Mouse (Mus musculus): Measurements from ENCODE around the gene Acsl5.

Gene Acsl5

DNA sequence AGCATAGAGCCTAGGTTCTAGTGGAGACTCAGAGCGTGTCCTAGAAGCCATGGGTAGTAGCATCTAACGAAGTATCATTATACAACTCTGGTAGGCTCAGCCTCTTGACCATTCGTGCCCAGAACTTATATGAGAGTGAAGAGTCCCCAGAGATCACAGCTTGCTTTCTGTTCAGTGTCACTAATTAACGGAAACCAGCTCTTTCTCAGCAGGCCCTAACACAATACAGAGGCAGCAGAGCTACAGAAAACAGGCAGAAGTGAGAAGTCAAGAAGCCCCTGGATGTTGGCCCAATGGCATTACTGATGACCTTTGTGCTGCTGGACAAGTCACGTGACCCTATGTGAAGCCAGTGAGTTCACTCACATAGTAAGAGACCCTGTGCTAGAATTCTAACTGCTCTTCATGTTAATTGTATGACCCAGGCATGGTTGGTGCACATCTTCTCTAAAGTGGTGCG, 10.5 kb upstream of the Acsl5 start, which contains the start of gene Gucy2g:
Gucy2g (minus strand) TSS at position 51 of the 460 bp plus-strand sequence.
- DNase-seq, result no peak

DNA sequence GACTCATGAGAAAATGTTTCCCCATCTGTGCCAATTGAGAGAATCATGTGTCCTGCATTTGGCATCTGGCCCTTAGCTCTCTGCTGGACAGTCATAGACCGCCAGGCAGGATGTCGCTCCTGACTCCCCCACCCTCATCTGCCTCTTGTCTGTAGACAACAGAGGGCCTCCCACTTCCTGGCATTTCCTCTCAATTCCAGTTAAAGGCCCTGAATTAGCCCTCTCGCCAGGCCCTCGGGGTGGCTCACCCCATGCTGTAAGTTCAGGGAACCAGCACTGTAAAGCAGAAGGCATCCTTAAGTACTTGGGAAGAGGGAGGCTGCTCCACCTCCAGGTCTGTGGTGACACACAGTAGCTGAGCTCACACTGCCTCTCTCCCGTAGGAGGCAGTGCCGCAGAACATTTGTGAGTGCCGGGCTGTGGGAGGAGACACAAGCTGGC, 6.9 kb upstream of the Acsl5 start:
- peak; percentile 50 for DNase-seq

DNA sequence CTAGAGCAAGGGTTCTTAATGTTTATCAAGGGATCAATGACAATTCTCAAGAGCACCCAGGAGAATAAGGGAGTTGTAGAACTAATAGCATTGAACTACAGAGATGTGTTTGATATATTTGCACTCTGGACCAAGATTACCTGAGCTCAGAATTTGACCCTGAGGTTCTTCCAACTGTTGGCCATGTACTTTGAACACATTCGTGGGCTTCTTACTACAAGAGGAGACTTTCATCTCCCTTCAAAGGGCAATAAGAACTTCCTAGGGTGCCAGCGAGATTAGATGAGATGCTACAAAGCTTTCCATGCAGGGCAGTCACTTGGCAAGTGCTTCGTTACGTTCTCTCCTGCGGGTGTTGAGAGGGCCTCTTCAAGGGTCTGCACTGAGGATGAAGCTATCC, 4.2 kb upstream of the Acsl5 start:
- DNase-seq, result no peak

DNA sequence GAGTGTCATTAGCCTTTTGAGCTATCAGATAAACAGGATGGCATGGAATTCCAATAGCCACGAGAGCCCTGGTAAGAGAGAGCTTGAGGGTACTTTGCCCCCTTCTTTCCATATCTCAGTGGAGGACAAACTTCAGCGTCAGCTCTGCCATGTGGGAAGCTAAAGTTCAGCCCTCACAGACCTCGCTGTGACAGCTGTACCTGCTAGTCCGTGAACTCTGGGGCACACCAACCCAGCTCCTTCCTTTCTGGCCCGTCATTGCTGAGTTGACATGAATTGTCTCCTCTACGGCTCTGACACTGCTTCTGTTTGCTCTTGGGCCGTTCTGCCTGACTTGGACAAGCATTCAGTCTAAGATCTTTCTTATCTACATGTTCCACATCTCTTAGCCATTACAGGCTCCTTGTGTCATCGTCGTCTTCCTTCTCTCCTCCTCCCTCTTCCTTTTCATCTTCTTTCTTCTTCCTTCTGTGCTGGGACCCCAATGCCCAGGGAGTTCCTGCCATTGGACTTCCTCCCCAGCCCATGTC, 3.7 kb upstream of the Acsl5 start:
- DNase-seq, result no peak

DNA sequence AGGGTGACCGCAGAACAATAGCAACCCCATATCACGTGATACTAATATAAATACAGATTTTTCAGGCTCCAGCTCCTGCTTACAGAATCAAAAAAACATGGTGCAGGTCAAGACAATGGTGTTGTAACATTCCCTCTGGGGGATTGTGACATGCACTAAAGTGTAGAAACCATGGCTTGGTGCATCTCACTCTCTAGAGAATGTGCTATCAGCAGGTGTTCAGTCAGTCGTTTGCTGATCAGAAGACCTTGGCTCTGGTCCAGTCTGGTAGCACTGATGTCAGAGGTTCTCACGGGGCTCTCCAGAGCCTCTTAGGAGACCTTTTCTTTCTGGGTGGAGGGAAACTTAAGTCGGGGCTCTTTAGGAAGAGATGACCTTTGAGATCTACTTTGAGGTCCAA, 1.3 kb upstream of the Acsl5 start:
- no peak for DNase-seq

DNA sequence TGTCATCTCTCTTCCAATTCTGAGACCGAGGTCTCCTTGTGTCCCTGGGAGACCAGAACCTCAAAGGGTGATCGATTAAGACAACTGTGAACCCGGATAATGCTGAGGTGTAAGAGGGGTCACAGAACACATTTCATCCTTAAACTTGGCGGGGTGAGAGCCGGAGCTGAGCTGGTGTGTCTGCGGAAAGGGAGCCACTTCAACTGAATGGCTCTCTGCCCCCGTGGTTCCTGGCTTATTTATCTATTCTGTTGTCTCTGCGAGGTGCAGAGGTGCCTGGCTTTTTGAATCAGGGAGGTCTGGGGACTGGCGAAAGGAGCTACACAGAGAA, 1.5 kb downstream of the Acsl5 start:
- peak; percentile 8 for DNase-seq

DNA sequence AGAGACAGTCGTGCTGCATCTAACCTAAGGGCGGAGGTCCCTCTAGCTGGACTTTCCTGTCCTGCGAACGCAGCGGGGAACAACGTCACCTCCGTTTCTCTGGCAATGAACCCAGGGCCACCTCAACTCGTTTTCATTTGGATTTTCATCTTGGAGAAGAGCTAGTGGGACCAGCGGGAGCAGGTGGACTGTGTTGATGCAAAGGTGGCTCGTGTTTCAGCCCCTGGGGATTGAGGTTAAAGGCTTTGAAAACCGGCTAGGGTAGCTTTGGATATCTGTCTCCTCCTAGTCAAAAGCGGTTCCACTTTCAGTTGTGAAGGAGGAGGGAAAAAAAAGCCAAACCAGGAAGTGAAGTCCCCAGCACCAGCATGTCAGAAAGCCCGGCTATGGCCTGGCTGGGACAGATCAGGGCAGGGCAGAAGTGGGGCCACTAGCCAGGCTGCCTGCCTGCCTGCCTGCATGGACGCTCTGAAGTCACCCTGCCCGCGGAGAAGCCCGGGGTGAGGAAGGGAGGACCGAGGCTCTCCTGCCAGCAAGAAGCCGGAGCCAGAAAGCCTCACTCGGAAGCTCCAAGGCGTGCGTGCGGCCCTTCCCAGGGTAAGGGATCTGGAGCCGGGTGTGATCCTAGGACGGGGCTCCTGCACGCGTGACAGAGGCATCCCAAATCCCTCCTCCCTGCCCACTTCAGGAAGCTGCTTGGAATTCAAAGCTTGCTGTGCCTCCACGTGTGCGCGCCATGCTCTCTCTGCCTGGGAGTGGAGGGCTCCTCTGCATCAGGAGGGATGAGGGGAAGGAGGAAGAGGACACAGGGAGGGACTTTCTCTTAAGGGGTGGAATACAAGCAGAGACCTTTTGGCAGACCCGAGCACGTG, 2.1 kb downstream of the Acsl5 start:
- peak; percentile 60 for DNase-seq

DNA sequence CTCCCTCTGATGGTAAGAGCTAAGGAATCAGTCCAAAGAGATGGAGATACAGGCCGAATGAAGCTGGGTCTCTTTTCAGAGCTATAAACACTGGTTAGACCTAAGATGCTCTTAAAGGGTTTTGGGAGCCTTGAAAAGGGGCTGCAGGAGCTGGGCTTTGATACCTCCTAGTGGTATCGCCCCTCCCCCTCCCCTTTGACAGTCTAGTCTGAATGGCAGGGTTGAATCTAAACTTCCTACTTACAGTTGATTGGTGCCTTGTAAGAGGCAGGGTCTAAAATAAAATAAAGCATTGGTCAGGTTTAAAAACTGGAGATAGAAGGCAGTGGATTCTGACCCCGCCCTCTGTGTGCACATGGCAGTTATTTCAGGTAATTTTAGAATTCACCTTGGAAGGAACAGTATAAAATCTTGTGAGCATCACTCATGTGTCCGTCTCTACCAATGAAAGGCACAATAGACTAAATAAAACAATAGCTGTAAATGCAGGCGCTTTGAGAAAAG, 2.8 kb downstream of the Acsl5 start:
- no peak for DNase-seq

DNA sequence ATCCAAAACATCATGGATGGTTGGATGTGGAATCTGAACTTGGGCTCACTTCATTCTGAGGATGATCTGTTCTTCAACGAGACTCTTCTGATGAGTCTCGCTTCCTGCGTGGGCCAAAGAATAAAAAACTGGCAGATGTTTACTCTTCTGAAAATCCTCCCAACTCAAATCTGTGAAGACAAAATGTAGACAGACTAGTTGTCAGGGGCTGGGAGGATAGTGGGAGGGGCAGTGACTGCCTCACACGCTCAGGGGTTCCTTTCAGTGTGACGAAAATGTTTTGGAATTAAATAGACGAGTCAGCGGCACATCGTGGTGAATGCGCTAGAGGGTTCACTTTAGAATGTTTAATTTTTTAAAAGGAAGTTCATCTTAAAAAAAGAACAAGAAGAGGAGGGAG, 4.4 kb downstream of the Acsl5 start:
- peak; percentile 22 for DNase-seq

DNA sequence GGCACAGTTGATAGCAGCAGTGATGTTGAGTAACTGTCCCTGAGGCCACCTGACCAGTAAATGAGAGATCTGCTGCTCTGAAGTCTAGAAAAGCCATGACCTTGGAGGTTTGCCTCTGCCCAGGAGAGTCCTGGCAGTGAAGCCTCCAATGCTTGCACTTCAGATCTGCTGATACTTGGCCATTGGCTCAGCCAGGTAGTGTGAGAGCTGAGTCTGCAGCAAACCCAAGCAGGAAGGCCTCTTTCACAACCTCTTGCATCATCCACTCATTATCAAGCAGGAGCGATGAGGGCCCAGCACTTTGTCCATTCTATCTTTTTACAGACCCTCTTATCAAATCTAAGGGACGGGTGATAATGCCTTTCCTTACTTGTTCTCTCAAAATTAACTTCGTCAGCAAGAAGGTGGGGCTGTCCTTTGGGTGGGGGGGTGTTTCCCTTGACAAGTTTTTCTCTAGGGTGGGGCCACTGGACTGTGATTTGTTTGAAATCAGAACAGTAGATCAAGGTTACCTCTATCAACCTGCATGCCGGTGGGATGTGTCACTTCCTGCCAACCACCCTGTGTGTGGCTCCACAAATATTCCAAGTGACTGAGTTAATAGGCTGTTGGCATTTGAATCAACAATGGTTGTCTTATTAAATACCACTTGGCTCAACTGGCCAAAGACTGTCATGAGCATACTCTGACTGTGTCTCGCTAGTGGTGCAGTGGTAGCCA, 6.1 kb downstream of the Acsl5 start:
- DNase-seq, result no peak

DNA sequence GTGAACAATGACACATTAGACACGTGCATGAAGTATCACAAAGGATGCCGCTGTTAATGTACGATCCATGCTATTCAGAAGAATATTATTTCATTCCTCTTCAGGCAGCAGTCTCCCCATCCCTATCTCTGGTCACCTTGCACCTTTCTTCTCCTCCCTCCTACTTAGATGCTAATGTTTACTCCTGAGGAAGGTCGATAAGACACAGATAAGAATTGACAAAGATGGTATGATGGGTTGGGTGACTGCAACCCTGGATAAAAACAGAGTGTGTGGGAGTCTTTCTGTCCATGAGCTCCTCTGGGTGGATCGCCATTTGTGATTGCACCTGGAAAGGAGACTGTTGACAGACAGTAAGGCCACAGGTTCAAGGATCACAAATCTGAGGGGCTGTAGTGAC, 6.8 kb downstream of the Acsl5 start:
- no peak for DNase-seq

DNA sequence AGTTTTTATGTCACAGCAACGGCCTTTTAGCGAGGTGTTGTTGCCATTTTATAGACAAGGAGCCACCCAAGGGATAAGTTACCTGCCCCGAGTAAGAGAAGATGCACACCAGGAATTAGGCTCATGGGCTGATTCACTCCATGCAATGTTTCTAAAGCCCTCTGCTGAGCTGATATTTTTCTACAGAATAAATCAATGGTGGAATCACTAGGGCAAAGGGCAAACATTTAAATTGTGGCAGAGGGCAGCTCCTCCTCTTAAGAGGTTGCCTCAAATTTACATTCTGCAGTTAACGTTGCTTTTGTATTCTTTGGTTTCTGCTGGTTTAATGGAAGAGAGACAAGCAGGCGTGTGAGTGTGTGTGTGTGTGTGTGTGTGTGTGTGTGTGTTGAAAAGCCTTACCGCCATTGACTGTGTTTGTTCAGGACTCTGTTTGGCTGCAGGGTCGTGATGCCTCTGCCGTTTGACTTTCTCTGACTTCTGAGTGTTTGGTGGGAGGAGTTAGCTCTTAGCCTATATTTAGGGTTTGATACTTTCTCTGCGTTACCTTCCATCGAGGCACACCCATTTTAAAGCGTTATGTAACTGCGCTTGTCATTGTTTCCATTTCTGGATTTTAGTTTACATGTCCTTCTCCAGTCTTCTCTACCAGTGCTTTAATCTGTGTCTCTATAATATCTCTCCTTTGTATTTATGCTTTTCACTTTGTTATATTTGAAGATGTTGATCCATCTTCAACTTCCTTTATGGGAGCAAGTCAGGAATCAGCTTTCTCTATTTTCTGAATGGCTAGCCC, 8.8 kb downstream of the Acsl5 start:
- no peak for DNase-seq

DNA sequence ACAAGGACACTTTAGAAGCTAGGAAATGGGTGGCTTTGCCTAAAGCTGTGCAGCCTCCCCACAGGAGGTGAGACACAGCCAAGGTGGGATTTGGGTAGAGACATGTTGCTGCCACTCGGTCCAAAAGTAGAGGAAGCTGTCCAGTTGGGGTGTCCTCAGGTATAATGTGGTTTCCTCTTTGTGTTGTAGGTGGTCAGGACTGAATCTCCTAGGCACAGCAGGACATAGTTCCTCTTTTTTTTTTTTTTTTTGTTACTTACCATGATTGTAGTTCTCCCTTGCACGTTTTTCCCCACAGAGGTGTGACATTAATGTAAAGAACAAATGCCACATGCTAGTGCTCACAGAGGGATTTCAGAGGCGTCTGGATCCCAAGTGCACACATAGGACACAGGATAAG, 13.5 kb downstream of the Acsl5 start:
- no peak for DNase-seq

DNA sequence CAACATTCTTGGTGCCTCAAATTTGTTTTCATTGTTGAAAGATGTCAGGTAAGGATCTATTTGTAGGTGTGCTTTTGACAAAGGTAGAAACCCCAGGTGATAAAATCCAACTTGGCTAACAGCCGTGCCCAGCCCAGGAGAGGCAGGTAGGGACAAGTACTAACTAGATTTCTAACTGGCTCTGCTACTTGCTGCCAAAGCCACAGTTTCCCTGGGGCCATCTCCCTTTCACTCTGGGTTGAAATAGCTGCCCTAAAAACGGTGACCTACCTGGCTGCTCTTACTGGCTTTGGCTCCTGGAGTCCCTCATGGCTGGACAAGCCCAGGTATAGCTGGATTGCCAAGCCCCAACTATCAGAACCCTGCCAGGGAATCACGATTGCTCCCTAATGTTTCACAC, 15.0 kb downstream of the Acsl5 start:
- no peak for DNase-seq

DNA sequence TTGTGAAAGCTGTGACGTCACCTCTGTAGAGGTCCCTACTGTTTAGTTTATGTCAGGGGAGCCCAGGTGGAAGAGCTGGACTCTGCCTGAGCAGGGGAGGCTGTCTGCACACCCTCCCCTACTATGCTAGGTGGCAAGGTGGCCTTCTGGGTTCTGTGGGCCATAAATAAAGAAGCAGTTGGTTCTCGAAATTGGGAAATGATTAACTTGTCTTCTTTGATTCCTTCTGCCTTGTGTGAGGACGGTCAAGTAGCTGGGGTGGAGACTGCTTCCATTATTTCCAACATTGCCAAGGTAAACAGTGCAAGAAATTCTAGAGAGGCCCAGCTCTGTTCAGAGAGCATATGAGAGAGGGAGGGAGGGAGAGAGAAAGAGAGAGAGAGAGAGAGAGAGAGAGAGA, 16.4 kb downstream of the Acsl5 start:
- no peak for DNase-seq

DNA sequence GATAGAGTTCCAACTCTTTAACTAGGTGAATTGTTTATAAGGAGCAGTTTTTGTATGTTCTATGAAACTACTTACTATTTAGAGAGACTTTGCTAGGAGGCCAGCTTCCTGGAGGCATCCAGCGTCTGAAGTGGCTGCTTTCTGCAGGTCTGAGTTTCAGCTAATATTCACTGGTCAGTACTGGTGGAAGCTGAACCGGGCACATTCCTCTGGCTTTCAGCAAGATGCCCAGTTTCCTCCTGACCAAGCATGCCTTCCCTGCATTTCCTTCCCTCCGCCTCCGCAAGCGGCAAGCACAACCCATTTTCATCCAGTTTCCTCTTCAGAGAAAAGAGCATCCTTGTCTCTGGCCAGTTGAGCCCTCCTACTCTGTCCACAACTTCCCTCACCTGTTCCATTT, 17.3 kb downstream of the Acsl5 start:
- DNase-seq, result no peak

DNA sequence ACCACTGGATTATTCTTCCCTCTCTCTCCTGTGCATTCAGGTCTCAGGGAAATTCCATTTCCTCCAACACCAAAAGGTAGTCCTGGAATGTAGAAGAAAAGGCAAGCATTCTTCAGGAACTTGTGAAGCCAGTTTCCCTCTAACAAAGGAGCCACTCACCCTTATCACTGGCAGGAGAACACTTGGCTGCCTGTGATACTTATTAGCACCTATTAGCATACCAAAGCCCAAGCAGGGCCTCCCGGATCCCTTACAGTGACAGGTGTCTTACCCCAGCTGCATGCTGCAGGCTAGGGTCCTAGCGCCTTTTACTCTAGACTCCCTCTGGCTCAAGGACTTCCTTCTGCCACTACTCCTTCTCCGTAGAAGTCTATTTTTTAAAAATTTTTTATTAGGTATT, 19.7 kb downstream of the Acsl5 start:
- DNase-seq, result no peak

DNA sequence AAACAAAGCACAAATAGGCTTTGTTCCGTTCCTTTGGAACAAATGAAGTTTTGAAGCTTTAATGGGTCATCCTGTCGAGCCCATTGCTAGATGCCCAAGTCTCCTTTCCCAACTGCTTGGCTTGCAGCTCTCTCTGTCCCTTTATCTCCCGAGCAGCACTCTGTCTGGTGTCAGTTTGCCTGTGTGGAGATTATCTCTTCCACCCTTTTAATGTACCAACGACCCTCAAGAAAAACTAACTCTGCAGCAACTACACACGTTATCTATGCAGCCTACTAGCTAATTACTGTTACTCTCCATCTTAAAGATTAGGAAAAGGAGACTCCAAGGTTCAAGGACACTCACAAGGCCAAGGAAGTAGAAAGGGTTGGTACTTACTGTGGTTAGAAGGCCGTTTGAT, 21.6 kb downstream of the Acsl5 start:
- no peak for DNase-seq

DNA sequence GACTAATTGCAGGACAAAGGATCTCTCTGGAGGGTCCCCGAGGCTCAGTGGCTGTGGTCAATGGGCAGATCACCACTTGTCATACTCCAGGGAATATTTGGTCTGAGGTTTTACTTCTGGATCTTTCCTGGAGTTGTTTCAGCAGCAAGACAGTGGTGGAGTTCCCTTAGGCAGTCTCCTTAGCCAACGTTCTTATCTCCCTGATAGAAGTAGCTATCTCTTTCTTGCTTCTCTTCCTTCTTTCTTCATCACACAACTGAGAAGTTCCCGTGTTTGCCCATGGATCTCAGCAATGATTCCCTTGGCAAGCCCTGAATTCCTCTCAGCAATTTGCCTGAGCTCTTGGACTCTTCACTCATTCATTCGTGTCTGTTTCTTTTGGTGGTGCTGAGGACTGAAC, 24.4 kb downstream of the Acsl5 start:
- DNase-seq, result no peak

DNA sequence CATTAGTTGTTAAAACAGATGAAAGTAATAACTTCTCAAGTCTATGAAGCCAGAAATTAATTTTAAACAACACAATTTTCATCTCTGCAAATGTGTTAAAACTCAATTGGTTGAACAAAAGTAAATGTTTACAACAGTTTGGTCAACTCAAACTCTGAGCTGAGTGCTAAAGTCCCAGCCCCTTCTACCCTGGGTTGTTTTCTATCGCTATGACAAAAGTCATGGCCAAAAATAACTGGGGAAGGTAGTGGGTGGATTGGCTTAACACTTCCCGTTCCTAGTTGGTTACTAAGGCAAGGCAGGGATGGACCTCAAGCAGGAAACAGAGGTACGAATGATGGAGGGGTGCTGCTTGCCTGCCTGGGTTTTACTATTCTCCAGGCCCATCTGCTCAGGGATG, 25.0 kb downstream of the Acsl5 start:
- DNase-seq, result no peak

DNA sequence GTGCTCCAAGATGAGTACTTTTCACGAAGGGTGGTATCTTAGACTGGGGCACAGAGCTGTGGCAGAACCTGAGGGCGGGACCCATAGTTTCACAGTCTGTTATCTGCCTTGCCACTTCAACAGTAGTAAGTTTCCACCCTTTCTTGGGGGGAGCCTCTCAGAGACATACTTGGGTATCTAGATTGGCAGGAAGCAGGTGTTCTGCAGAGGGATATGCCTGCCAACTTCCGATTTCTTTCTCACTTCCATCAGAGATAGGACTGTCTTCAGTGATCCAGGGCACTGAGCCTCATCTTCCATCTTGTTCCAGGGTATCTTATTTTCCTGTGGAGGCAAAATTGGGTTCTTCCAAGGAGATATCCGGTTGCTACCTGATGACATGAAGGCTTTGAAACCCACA, 32.4 kb downstream of the Acsl5 start:
- no peak for DNase-seq

DNA sequence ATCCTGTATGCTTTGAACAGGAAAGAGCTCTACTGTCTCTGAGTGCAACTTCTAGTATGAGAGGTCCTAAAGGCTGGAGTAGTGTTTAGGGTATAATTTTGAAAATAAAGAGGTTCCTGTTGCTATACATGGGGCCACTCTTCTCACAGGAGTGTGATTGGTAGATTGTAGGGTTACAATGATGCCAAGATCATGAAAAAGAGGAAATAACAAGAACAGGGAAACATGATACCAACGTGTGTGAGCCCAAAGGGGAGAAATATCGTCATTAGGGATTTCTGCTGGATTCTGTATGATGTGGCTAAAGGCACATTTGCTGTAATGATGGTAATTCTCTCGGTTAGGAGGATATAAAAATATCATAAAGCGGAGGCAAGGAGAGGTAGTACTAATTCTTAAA, 34.3 kb downstream of the Acsl5 start:
- DNase-seq, result no peak

DNA sequence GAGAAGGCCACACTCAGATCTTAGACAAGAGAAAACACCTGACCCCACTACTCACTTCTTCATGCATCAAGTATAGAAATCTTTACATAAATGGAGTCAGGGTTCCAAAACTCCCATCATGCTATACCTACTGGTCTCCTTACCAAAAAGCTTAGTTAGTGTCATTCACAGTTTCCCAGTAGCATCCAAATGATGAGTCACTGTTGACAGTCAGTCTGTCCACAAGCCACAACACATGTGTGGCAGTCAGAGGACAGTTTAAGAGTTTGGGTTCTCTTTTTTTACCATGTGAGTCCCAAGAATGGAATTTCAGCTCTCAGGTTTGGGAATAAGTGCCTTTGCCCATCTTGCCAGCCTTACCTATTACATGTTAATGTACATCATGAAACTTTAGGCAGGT, 37.2 kb downstream of the Acsl5 start:
- no peak for DNase-seq

Data from right cerebral cortex, postnatal 25 days (tissue).